Mouse (Mus musculus): ENCODE results near the gene Ykt6.

The Ykt6 gene

GRCm38 (mm10) chr11:6016368-6016767 lies 60.9 kb downstream of the Ykt6 start:
- no peak for DNase-seq (ENCODE audit: extremely low read depth, insufficient read length, low spot score)

- DNase-seq (ENCODE audit: extremely low read depth, insufficient read length, low spot score), result no peak
Measured at GRCm38 (mm10) chr11:6016797-6017395, 61.4 kb downstream of the Ykt6 start.
